Mouse (Mus musculus) skeletal muscle tissue, postnatal 0 days (tissue): Measurements from ENCODE around the gene Tub. TPM values are rescaled to one million over a fixed set of nuclear protein-coding genes. Genes with fewer than 3 reads are reported as not detected.

Source experiments
- polyA plus RNA-seq: library from polyadenylated mRNA; unstranded; fragments of >200 nt; fragmentation: Nextera tagmentation; extraction: Ambion mirVana; gene quantifications from 2 replicates; pipeline ENCODE4 v1.2.1, GENCODE M21; 2015

Tub gene
- polyA plus RNA-seq: 2.8 and 3.0 TPM in 2 replicates

GRCm38 (mm10) chr7:108950312-108950761 is at the start of gene Tub:
Gene Tub (plus strand): TSS chr7:108950338.

DNA sequence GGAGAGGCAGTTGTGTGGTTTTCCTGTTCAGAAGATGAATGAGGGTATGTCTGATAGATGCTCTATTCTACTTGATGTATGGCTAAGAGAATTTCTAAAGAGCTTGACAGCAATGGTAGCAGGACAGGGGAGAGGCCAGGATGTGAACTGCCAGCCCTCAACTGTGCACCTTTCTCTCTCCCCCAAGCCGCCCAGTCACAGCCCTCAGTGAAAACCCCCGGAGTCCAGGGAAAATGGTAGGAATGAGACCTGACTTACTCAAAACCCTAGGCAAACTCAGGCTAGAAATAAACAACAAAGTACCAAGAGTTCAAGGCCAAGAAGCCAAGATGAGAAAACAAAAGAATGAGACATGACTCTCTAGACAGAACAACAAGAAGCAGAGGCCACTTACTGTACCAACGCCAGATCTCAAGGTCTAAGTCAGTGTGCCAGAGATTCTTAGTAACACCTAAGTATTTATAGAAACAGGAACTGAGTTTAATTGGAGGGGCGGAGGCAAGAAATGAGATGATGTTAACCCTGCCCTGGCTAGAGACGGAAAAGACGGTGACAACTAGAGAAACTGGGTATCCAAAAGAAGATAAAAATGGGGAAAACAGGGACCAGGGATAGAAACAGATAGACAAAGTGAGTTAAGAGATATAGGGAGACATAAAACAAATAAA is 20.3 kb upstream of the Tub start, which contains the start of gene Nlrp10:
Gene Nlrp10, minus strand, starts transcription at position 453 of the 668 bp plus-strand sequence.

GRCm38 (mm10) chr7:108933794-108934731 is 16.1 kb upstream of the Tub start, which contains the start of gene Eif3f:
Gene Eif3f (plus strand): TSS chr7:108934417.

DNA sequence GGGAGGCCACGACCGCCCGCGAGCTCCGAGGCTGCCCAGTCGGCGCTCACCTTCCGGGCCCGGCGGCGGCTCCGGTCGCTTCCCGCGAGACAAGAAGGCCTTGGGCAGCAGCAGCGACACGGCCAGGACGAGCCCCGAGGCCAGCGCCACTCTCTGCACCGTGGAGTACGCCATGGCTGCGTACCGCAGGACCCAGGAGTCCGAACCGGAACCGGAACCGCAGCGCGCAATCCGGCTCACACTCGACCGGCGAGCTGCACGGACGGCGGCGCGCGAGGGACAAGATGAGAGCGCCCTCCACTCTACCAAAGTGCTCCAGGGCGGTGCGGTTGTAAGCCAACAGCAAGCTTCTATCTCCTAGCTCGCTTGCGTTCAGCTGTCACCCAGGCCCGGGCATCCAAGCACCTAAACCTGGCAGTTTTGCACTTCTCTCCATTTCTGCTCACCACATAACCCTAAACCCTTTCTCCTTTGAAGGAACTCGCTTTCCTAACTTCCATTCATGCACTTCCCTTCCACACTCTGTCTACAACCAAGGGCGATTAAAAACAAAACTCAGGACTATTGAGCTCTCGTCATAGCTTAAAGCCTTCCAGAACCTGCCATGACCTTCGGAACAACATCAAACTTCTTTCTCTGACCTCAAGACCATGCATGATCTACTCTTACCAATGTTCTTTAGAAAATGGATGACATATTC is 133.1 kb downstream of the Tub start, which contains the start of gene Ric3:
Gene Ric3, minus strand, starts transcription at position 219 of the 700 bp plus-strand sequence.

Other genes with a start within 250 kb of the Tub start
- not detected in 2 replicates for gene Olfr512, start 237.0 kb upstream of the Tub start, polyA plus RNA-seq
- gene Olfr513, start 199.4 kb upstream of the Tub start, polyA plus RNA-seq: not detected in 2 replicates
- gene Olfr514, start 124.3 kb upstream of the Tub start, polyA plus RNA-seq: not detected in 2 replicates
- not detected in 2 replicates for gene Olfr516, start 99.8 kb upstream of the Tub start, polyA plus RNA-seq
- not detected in 2 replicates for gene Olfr517, start 78.0 kb upstream of the Tub start, polyA plus RNA-seq
- gene Olfr518, start 65.3 kb upstream of the Tub start, polyA plus RNA-seq: not detected in 2 replicates
- gene Olfr519, start 55.9 kb upstream of the Tub start, polyA plus RNA-seq: not detected in 2 replicates
- gene Nlrp10, start 20.2 kb upstream of the Tub start, polyA plus RNA-seq: 0.10 and 0.72 TPM in 2 replicates
- 54.4 and 64.3 TPM in 2 replicates for gene Eif3f, start 15.9 kb upstream of the Tub start, polyA plus RNA-seq
- 0.99 and 1.1 TPM in 2 replicates for gene Ric3, start 133.0 kb downstream of the Tub start, polyA plus RNA-seq
- 3.5 and 8.8 TPM in 2 replicates for gene Lmo1, start 224.9 kb downstream of the Tub start, polyA plus RNA-seq